Mouse (Mus musculus) forebrain, embryonic 14.5 days (tissue): ENCODE data around the gene Sf3b3. TPM values are rescaled to one million over a fixed set of nuclear protein-coding genes. Genes with fewer than 3 reads are reported as not detected.

Experiments
- ATAC-seq: fragments of 200-750 bp; cut with Nextera tagmentation; 2 replicates; pipeline ENCODE4 v1.8.0; 2017; ENCODE audit warnings: mild to moderate bottlenecking, moderate library complexity
- DNase-seq: peaks from one replicate; pipeline ENCODE4 v3.0.0-alpha.2; 2015; ENCODE audit warnings: low spot score
- H3K27ac ChIP-seq: fragments of 300-500 bp; sonication (generic); 2 replicates; pipeline ENCODE4 v1.5.1; 2014; ENCODE audit warnings: low read depth, mild to moderate bottlenecking, control low read depth, low read length, moderate library complexity
- H3K27me3 ChIP-seq: fragments of 300-500 bp; sonication (generic); replicated peaks from 2 replicates; pipeline ENCODE4 v1.6.1; 2014; ENCODE audit warnings: low read length, control low read depth, mixed read lengths; ENCODE audit not compliant: control insufficient read depth, insufficient read depth
- H3K36me3 ChIP-seq: fragments of 300-500 bp; sonication (generic); 2 replicates; pipeline ENCODE4 v1.6.1; 2014; ENCODE audit warnings: low read length, control low read depth; ENCODE audit not compliant: control insufficient read depth, insufficient read depth
- H3K4me1 ChIP-seq: fragments of 300-500 bp; sonication (generic); 2 replicates; pipeline ENCODE4 v1.6.1; 2014; ENCODE audit warnings: antibody characterized with exemption, low read length, control low read depth; ENCODE audit not compliant: control insufficient read depth, insufficient read depth
- H3K4me2 ChIP-seq: fragments of 300-500 bp; sonication (generic); 2 replicates; pipeline ENCODE4 v1.6.1; 2014; ENCODE audit warnings: mild to moderate bottlenecking, control low read depth, low read length
- H3K4me3 ChIP-seq: fragments of 300-500 bp; sonication (generic); 2 replicates; pipeline ENCODE4 v1.5.1; 2014; ENCODE audit warnings: low read depth, low read length, control low read depth
- H3K9ac ChIP-seq: fragments of 300-500 bp; sonication (generic); 2 replicates; pipeline ENCODE4 v1.6.1; 2014; ENCODE audit warnings: mild to moderate bottlenecking, low read length, control low read depth, moderate library complexity
- H3K9me3 ChIP-seq: fragments of 300-500 bp; sonication (generic); replicated peaks from 2 replicates; pipeline ENCODE4 v1.6.1; 2016; ENCODE audit warnings: low read length, control low read depth, mixed read lengths; ENCODE audit not compliant: control insufficient read depth
- WGBS: fragments of 180-500 bp; shearing (Covaris S2); extraction: QIAGEN DNeasy Blood & Tissue Kit; methylation state at CpG from one replicate; pipeline ENCODE4 v1.1.7; 2014; 5-methylcytosine and 5-hydroxymethylcytosine counted together
- polyA plus RNA-seq: library from polyadenylated mRNA; unstranded; fragments of >200 nt; fragmentation: Nextera tagmentation; extraction: Ambion mirVana; gene quantifications from 2 replicates; pipeline ENCODE4 v1.2.1, GENCODE M21; 2014

Sf3b3 gene
- polyA plus RNA-seq, 1 experiment from 2014 or later: 98.5 TPM

DNA sequence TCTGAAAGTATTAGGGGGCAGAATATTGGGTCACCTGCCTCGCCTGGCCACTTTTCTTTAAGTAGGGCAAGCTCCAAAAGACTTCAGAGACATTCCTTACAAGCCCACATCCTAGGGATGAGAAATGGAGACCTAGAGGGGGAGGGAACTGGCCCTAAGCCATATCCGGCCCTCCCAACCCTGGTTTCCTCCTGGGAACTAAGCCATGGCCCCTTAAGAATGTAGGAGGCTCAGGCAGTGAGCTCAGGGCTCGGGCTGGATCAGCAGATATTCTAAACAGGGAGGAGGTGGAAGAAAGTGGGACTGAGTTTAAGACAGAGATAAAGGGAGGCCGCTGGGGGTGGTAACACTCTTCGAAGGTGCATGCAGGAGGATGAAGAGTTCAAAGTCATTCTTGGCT lies 85.4 kb downstream of the Sf3b3 start:
- ATAC-seq: no peak
- Histone ChIP-seq H3K27ac (no peak overlapping the region), H3K4me2 (no peak overlapping the region), H3K27me3 (no peaks in the 10 kb centered on the region), H3K9me3 (no peaks in the 10 kb centered on the region), H3K4me3 (no peak overlapping the region), H3K4me1 (no peaks in the 10 kb centered on the region), H3K36me3 (no peaks in the 10 kb centered on the region), H3K9ac (no peak overlapping the region)
- no peak for DNase-seq
- 54% methylated on average over 5 of the region's 5 CpGs for WGBS

GRCm38 (mm10) chr8:110760280-110760940 lies 86.2 kb downstream of the Sf3b3 start:
- Histone ChIP-seq H3K27ac (no peak overlapping the region), H3K27me3 (no peaks in the 10 kb centered on the region), H3K36me3 (no peaks in the 10 kb centered on the region), H3K4me3 (no peak overlapping the region), H3K9ac (no peak overlapping the region), H3K4me2 (no peak overlapping the region), H3K4me1 (no peaks in the 10 kb centered on the region), H3K9me3 (no peaks in the 10 kb centered on the region)
- no peak for ATAC-seq
- 76% methylated on average over 7 of the region's 7 CpGs for WGBS
- no peak for DNase-seq

Other genes with a start within 250 kb of the Sf3b3 start
- 25.8 and 27.1 TPM in 2 replicates for gene Vac14, start 228.2 kb downstream of the Sf3b3 start, polyA plus RNA-seq
- 16.5 and 20.1 TPM in 2 replicates for gene Mtss1l, start 125.3 kb downstream of the Sf3b3 start, polyA plus RNA-seq
- 2.2 and 4.2 TPM in 2 replicates for gene Il34, start 40.9 kb downstream of the Sf3b3 start, polyA plus RNA-seq
- gene Cog4, start 187 bp downstream of the Sf3b3 start, polyA plus RNA-seq: 56.1 and 61.5 TPM in 2 replicates
- 5.5 and 5.7 TPM in 2 replicates for gene Fuk, start 55.7 kb upstream of the Sf3b3 start, polyA plus RNA-seq
- gene St3gal2, start 73.1 kb upstream of the Sf3b3 start, polyA plus RNA-seq: 12.5 and 16.1 TPM in 2 replicates
- 15.8 and 16.7 TPM in 2 replicates for gene Ddx19a, start 151.0 kb upstream of the Sf3b3 start, polyA plus RNA-seq
- 7.0 and 7.2 TPM in 2 replicates for gene Ddx19b, start 185.0 kb upstream of the Sf3b3 start, polyA plus RNA-seq
- gene Aars, start 186.4 kb upstream of the Sf3b3 start, polyA plus RNA-seq: 61.8 and 64.7 TPM in 2 replicates
- gene Exosc6, start 209.6 kb upstream of the Sf3b3 start, polyA plus RNA-seq: not detected in 2 replicates
- gene Clec18a, start 245.6 kb upstream of the Sf3b3 start, polyA plus RNA-seq: 0.42 and 0.61 TPM in 2 replicates
- 6.7 and 7.7 TPM in 2 replicates for gene Pdpr, start 247.8 kb upstream of the Sf3b3 start, polyA plus RNA-seq